Mouse (Mus musculus) adrenal gland, adult 8-10 months (tissue): ENCODE data around the gene Hnrnpr. TPM values are rescaled to one million over a fixed set of nuclear protein-coding genes. Genes with fewer than 3 reads are reported as not detected.

Source experiments
- DNase-seq: peaks from one replicate; pipeline ENCODE4 v3.0.0; 2022
- total RNA-seq, 4 experiments: library from RNA; stranded (reverse); gene quantifications; 2 replicates each; pipeline ENCODE4 v1.2.4; 2022

The Hnrnpr gene
- total RNA-seq, 4 experiments from 2014 or later: 71.9 to 94.0 (median 83.8) TPM

GRCm38 (mm10) chr4:136407831-136408230 lies 97.1 kb downstream of the Hnrnpr start:
- DNase-seq: no peak

Other genes with a start within 250 kb of the Hnrnpr start
- gene Id3, start 167.4 kb upstream of the Hnrnpr start, total RNA-seq: 10 to 100 TPM; 58.3 to 76.8 (median 73.8) TPM
- gene E2f2, start 138.5 kb upstream of the Hnrnpr start, total RNA-seq: 1 to 10 TPM; 2.6 to 3.6 (median 2.7) TPM
- 1 to 10 TPM; 2.5 to 4.9 (median 3.6) TPM for gene Asap3, start 104.6 kb upstream of the Hnrnpr start, total RNA-seq
- 1 to 10 TPM; 1.7 to 2.2 (median 1.9) TPM for gene Tcea3, start 63.2 kb upstream of the Hnrnpr start, total RNA-seq
- 10 to 100 TPM; 16.2 to 20.8 (median 18.1) TPM for gene Zfp46, start 26.3 kb upstream of the Hnrnpr start, total RNA-seq
- under 1 TPM in 1 of 4 experiments, not detected in 3; 0.19 TPM for gene Htr1d, start 112.6 kb downstream of the Hnrnpr start, total RNA-seq
- gene 6030445D17Rik, start 151.3 kb downstream of the Hnrnpr start, total RNA-seq: under 1 TPM; 0.31 to 0.92 (median 0.50) TPM
- 10 to 100 TPM; 26.4 to 46.4 (median 40.1) TPM for gene Luzp1, start 158.8 kb downstream of the Hnrnpr start, total RNA-seq